Mouse (Mus musculus) liver, adult 2 months (tissue): ENCODE measurements at regions not wholly inside any gene's neighbourhood (a gene's known extent, or its start where the extent isn't known, plus 50 kb on each side); places are given as distances from the start of the nearest gene placed in this dataset.

Experiments
- DNase-seq: peaks from one replicate; pipeline ENCODE4 v3.0.0-alpha.2; 2011; ENCODE audit warnings: low read depth, low spot score; ENCODE audit errors: extremely low read depth
- H3K27ac ChIP-seq: fragments of 200-500 bp; replicated peaks from 2 replicates; pipeline ENCODE4 v1.5.1; 2012; ENCODE audit warnings: low read depth, mild to moderate bottlenecking, control low read depth, inconsistent platforms, low read length; ENCODE audit not compliant: insufficient read depth
- H3K27me3 ChIP-seq: fragments of 200-500 bp; 2 replicates; pipeline ENCODE4 v1.6.1; 2012; ENCODE audit warnings: mild to moderate bottlenecking, moderate library complexity, low read length, inconsistent platforms; ENCODE audit not compliant: control insufficient read depth, insufficient read depth
- H3K36me3 ChIP-seq: fragments of 200-500 bp; 2 replicates; pipeline ENCODE4 v1.6.1; 2012; ENCODE audit warnings: low read length, inconsistent platforms; ENCODE audit not compliant: control insufficient read depth, insufficient read depth
- H3K4me1 ChIP-seq: fragments of 200-500 bp; 2 replicates; pipeline ENCODE4 v1.6.1; 2011; ENCODE audit warnings: low read length; ENCODE audit not compliant: control insufficient read depth, insufficient read depth
- H3K4me3 ChIP-seq: fragments of 200-500 bp; 2 replicates; pipeline ENCODE4 v1.5.1; 2011; ENCODE audit warnings: low read depth, mild to moderate bottlenecking, control low read depth, low read length, moderate library complexity; ENCODE audit not compliant: insufficient read depth
- H3K79me2 ChIP-seq: fragments of 200-500 bp; 2 replicates; pipeline ENCODE4 v1.6.1; 2012; ENCODE audit warnings: inconsistent platforms, mild to moderate bottlenecking, low read length, moderate library complexity; ENCODE audit not compliant: control insufficient read depth, insufficient read depth
- H3K9ac ChIP-seq: fragments of 200-500 bp; 2 replicates; pipeline ENCODE4 v1.6.1; 2012; ENCODE audit warnings: low read depth, mild to moderate bottlenecking, control low read depth, inconsistent platforms, low read length
- CTCF ChIP-seq: fragments of 200-500 bp; IDR thresholded peaks from 2 replicates; pipeline ENCODE4 v1.5.1; 2011; ENCODE audit warnings: low read depth, low read length, control low read depth
- POLR2A ChIP-seq: fragments of 200-500 bp; IDR thresholded peaks from 2 replicates; pipeline ENCODE4 v1.6.1; 2011; ENCODE audit warnings: low read length, control low read depth; ENCODE audit not compliant: insufficient read depth; ENCODE audit errors: extremely low read depth
- WGBS: fragments of 180-500 bp; shearing (Covaris S2); methylation state at CpG from one replicate; pipeline ENCODE4 v1.1.7; 2018; 5-methylcytosine and 5-hydroxymethylcytosine counted together

DNA sequence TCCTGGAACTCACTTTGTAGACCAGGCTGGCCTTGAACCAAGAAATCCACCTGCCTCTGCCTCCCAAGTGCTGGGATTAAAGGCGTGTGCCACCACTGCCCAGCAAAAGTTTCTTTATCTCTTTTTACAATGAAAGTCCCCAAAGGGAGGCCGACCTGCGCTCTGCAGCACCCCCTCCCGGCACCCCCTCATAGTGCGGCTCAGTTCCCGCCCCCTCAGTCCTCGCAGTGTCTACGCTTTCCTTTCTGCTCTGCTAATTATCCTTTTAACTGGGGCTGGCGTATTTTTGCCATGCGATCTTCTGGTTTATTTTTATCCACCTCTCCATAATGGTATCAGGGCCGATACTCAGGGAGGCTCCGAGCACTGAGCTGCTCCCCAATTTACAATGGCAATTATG is 123.0 kb downstream of the Nectin1 start:
- Histone ChIP-seq H3K27me3 (peaks cover 3% of the 10 kb centered on the region; the same call in 1 of the 2 replicates), H3K4me3 (no peak overlapping the region), H3K4me1 (no peaks in the 10 kb centered on the region), H3K79me2 (no peaks in the 10 kb centered on the region), H3K9ac (no peak overlapping the region), H3K27ac (no peak overlapping the region), H3K36me3 (no peaks in the 10 kb centered on the region)
- TF ChIP-seq POLR2A (no peak), CTCF (no peak)
- no peak for DNase-seq
- 83% methylated on average over 12 of the region's 12 CpGs for WGBS

DNA sequence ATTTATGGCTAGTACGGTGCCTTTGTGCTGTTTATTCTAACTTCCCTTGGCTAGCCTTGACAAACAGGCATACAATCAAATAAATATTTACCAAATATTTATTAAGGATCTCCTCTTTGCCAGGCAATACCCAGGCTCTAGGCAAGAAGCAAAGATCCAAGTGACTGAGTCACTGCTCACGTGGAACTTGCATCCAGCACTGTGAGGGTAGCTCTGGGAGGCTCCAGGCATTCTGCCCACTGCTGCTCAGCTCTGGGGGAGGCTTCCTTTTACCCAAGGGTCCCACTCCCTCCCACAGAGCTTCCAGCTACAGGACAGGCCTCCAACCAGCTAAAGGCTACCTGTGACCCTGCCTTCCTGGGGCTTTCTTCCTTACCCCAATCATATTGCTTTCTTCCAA is 130.1 kb downstream of the Nectin1 start:
- Histone ChIP-seq H3K4me3 (no peak overlapping the region), H3K9ac (no peak overlapping the region), H3K27me3 (peaks cover 2% of the 10 kb centered on the region; the same call in 1 of the 2 replicates), H3K4me1 (no peaks in the 10 kb centered on the region), H3K79me2 (no peaks in the 10 kb centered on the region), H3K27ac (no peak overlapping the region), H3K36me3 (no peaks in the 10 kb centered on the region)
- DNase-seq, result no peak
- no peak for TF ChIP-seq POLR2A
- WGBS, result 78% methylated on average over 2 of the region's 2 CpGs

DNA sequence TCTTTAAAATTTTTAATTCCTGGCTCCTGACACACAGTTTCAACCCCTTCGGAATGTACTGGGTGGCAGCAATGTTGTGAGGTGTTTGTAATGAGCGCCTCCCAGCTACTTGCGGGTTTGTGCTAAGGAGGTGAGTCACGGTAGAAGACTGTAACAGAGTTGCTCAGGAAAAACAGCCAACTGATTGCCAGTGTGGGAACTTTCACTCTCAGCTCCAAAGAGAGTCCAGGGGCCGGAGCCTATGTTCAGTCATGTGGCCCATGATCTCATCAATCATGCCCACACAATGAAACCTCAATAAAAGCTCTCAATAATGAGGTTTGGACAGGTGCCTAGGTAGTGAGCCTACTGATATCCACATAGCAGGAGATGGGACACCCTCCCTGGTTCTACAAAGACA is 130.5 kb downstream of the Nectin1 start:
- H3K9ac ChIP-seq, result no peak overlapping the region
- no peak overlapping the region for H3K4me3 ChIP-seq
- 89% methylated on average over 5 of the region's 5 CpGs for WGBS
- DNase-seq, result no peak
- TF ChIP-seq POLR2A (no peak), CTCF (no peak)
- H3K4me1 ChIP-seq, result no peaks in the 10 kb centered on the region
- H3K36me3 ChIP-seq, result no peaks in the 10 kb centered on the region
- H3K27ac ChIP-seq, result no peak overlapping the region
- peaks cover 4% of the 10 kb centered on the region; the same call in 1 of the 2 replicates for H3K27me3 ChIP-seq
- H3K79me2 ChIP-seq, result no peaks in the 10 kb centered on the region

DNA sequence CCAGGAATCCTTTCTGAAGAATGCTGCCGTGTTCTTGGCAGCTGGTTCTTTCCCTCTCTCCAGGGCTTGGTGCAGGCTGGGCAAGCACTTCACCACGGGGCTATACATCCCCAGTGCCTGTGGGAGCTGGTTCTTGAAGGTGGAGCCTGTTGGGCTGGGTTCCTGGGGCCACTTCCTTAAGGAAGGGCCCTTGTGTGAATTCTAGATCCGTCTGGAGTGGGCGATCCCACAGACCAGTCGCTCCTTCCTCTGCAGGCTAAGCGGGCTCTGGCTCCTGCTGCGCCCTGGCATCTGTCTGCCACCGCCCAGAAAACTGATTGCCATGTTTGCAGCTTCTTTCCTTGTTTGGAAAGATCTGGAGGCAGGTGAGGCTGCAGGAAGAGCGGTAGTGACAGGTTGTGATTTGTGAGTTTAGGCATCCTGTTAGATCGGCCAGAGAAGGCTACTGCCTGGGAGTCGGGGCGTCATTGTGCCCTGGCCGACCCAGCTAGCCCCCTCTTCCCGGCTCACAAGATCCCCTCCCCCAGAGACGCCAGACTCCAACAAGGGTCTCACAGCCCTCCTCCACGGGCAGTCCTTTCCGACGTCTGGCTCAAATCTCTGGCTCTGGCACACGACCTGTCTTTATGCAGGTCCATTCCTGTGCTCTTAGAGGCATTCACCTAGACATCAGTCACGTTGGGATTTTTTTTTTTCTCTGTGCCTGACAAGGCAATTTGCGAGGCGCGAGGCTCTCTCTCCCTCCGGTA is 135.6 kb downstream of the Nectin1 start:
- DNase-seq, result no peak
- no peaks in the 10 kb centered on the region for H3K4me1 ChIP-seq
- H3K79me2 ChIP-seq, result no peaks in the 10 kb centered on the region
- no peak overlapping the region for H3K27ac ChIP-seq
- H3K27me3 ChIP-seq, result peaks cover 8% of the 10 kb centered on the region; the same call in 1 of the 2 replicates
- H3K4me3 ChIP-seq, result no peak overlapping the region
- no peaks in the 10 kb centered on the region for H3K36me3 ChIP-seq
- no peak overlapping the region for H3K9ac ChIP-seq
- 9% methylated on average over 24 of the region's 24 CpGs for WGBS
- TF ChIP-seq CTCF (no peak), POLR2A (no peak)

DNA sequence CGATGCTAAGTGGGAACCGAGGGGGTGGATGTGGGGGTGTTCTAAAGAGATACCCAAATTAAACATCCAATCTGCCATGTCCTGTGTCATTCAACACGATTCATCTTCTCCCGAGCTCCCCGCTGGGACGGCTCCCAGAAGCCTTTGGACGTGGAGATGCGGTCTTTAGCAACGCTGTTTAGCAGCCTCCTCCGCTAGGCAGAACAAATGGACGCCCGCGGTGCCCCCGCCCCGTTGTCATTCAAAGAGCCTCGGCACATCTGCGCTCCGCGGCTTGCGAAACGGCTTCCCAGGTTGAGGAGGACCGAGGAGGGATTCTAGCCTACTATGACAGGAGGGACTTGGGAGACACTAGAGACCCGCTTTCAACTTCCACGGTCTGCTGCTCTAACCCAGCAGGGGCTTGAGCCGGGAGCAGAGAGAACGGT is 136.2 kb downstream of the Nectin1 start:
- Histone ChIP-seq H3K4me3 (no peak overlapping the region), H3K4me1 (no peaks in the 10 kb centered on the region), H3K27ac (no peak overlapping the region), H3K36me3 (no peaks in the 10 kb centered on the region), H3K79me2 (no peaks in the 10 kb centered on the region), H3K27me3 (peaks cover 8% of the 10 kb centered on the region; the same call in 1 of the 2 replicates), H3K9ac (no peak overlapping the region)
- no peak for TF ChIP-seq CTCF
- TF ChIP-seq POLR2A, result no peak
- 2% methylated on average over 26 of the region's 26 CpGs for WGBS
- DNase-seq, result no peak

DNA sequence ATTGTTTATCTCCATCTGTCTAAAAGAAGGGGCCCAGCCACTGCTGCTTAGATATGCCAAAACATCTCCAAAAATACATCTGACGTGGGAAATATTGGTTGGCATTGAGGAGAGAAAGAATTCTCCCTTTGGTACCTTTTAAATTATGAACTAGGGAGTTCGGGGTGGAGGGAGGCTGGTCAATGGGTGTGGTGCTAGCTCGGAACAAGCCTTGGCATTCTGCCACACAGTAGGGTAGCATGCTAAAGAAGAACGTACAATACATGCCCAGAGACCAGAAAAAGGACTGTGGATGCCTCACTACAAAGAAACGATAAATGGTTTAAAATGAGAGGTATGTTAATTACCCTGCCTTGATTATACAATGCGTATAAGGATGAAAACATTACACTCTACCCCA is 149.3 kb downstream of the Nectin1 start:
- no peak overlapping the region for H3K27ac ChIP-seq
- 66% methylated on average over 6 of the region's 6 CpGs for WGBS

More for the DNA sequence above, 149.3 kb downstream of the Nectin1 start:
- H3K4me3 ChIP-seq, result no peak overlapping the region
- H3K79me2 ChIP-seq, result no peaks in the 10 kb centered on the region
- 0 out of 2 replicates have a peak, but pooled peaks cover 2% of the 10 kb centered on the region for H3K27me3 ChIP-seq
- no peak overlapping the region for H3K9ac ChIP-seq
- no peaks in the 10 kb centered on the region for H3K4me1 ChIP-seq
- no peak for TF ChIP-seq POLR2A
- no peak for TF ChIP-seq CTCF
- DNase-seq, result no peak
- no peaks in the 10 kb centered on the region for H3K36me3 ChIP-seq
